Mouse (Mus musculus): ENCODE measurements around the gene Map1lc3b. TPM values are rescaled to one million over a fixed set of nuclear protein-coding genes. Genes with fewer than 3 reads are reported as not detected.

Gene Map1lc3b
- polyA plus RNA-seq, 1 experiment = 52.4 TPM

- WGBS = 38% methylated on average over 6 of the region's 6 CpGs
- DNase-seq (ENCODE audit: low read depth in 1 of 2, low spot score in 2 of 2) = no peak
- no peaks in the 10 kb centered on the region for H3K36me3 ChIP-seq (ENCODE audit: control insufficient read depth, insufficient read depth, low read length)
- no peak overlapping the region for H3K4me3 ChIP-seq (ENCODE audit: extremely low read depth, insufficient read depth, insufficient read length)
- H3K4me1 ChIP-seq (ENCODE audit: control insufficient read depth, insufficient read depth, insufficient read length) = no peaks in the 10 kb centered on the region
- H3K27ac ChIP-seq (ENCODE audit: insufficient read depth, low read length) = no peak overlapping the region
- TF ChIP-seq CTCF (IDR thresholded peaks at IDR 0.05; ENCODE audit: extremely low read depth, insufficient read depth, insufficient read length, insufficient replicate concordance) (no peak), POLR2A (IDR thresholded peaks at IDR 0.05; ENCODE audit: low read depth, low read length) (no peak)
- H3K27me3 ChIP-seq (ENCODE audit: control insufficient read depth, insufficient read depth, low read length) = no peaks in the 10 kb centered on the region
Observed at GRCm38 (mm10) chr8:121635534-121635933, 45.4 kb downstream of the Map1lc3b start.

GRCm38 (mm10) chr8:121636180-121636579, 46.0 kb downstream of the Map1lc3b start:
- H3K27ac ChIP-seq (ENCODE audit: insufficient read depth, low read length) = no peak overlapping the region
- no peak for DNase-seq (ENCODE audit: low read depth in 1 of 2, low spot score in 2 of 2)
- TF ChIP-seq POLR2A (IDR thresholded peaks at IDR 0.05; ENCODE audit: low read depth, low read length) (no peak), CTCF (IDR thresholded peaks at IDR 0.05; ENCODE audit: extremely low read depth, insufficient read depth, insufficient read length, insufficient replicate concordance) (no peak)
- H3K4me3 ChIP-seq (ENCODE audit: extremely low read depth, insufficient read depth, insufficient read length) = no peak overlapping the region
- no peaks in the 10 kb centered on the region for H3K36me3 ChIP-seq (ENCODE audit: control insufficient read depth, insufficient read depth, low read length)
- WGBS = 57% methylated on average over 8 of the region's 8 CpGs
- no peaks in the 10 kb centered on the region for H3K27me3 ChIP-seq (ENCODE audit: control insufficient read depth, insufficient read depth, low read length)
- H3K4me1 ChIP-seq (ENCODE audit: control insufficient read depth, insufficient read depth, insufficient read length) = no peaks in the 10 kb centered on the region

DNA sequence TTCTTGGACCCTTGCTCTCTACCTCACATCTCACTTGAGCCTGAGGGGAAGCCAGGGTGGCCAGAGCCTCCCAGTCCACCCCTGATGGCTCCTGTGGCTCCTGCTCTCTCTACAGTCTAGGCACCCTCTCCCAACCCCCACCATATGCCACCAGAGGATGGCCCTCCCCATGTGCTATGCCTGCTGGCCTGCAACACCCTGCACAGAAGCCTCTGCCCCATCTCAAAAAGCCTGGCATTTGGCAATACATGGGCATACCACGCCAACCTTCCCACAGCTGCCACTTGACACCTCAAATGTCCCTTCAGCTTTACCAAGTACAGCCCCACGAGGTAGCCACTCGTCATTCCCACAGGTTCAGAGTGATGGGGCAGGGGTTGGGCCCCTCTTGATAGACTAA, 52.6 kb downstream of the Map1lc3b start:
- TF ChIP-seq CTCF (IDR thresholded peaks at IDR 0.05; ENCODE audit: extremely low read depth, insufficient read depth, insufficient read length, insufficient replicate concordance) (no peak), POLR2A (IDR thresholded peaks at IDR 0.05; ENCODE audit: low read depth, low read length) (no peak)
- Histone ChIP-seq H3K4me1 (ENCODE audit: control insufficient read depth, insufficient read depth, insufficient read length) (no peaks in the 10 kb centered on the region), H3K4me3 (ENCODE audit: extremely low read depth, insufficient read depth, insufficient read length) (no peak overlapping the region), H3K27me3 (ENCODE audit: control insufficient read depth, insufficient read depth, low read length) (no peaks in the 10 kb centered on the region), H3K27ac (ENCODE audit: insufficient read depth, low read length) (no peak overlapping the region), H3K36me3 (ENCODE audit: control insufficient read depth, insufficient read depth, low read length) (no peaks in the 10 kb centered on the region)
- no peak for DNase-seq (ENCODE audit: low read depth in 1 of 2, low spot score in 2 of 2)
- 64% methylated on average over 3 of the region's 3 CpGs for WGBS

DNA sequence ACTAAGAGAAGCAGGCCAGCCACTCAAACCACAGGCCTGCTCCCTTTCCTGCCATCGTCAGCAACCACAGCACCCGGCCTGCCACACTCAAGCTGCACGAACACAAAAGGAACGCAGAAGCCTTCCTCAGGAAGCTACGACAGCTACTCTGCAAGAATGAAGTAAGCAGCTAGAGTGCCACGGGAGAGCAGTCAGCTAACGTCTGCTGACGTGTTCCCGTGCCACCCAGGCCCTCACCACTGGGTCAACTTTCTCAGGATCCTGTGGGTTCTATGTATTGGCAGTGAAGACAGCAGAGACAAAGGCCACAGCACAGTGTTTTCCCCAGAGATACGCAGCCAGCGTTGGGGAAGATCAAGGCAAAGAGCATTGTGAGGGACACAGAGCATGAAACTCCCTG, 53.2 kb downstream of the Map1lc3b start:
- DNase-seq (ENCODE audit: low read depth in 1 of 2, low spot score in 2 of 2) = no peak
- H3K27me3 ChIP-seq (ENCODE audit: control insufficient read depth, insufficient read depth, low read length) = no peaks in the 10 kb centered on the region
- no peaks in the 10 kb centered on the region for H3K4me1 ChIP-seq (ENCODE audit: control insufficient read depth, insufficient read depth, insufficient read length)
- no peak for TF ChIP-seq CTCF (IDR thresholded peaks at IDR 0.05; ENCODE audit: extremely low read depth, insufficient read depth, insufficient read length, insufficient replicate concordance)
- no peak for TF ChIP-seq POLR2A (IDR thresholded peaks at IDR 0.05; ENCODE audit: low read depth, low read length)
- 9% methylated on average over 11 of the region's 11 CpGs for WGBS
- H3K36me3 ChIP-seq (ENCODE audit: control insufficient read depth, insufficient read depth, low read length) = no peaks in the 10 kb centered on the region
- no peak overlapping the region for H3K27ac ChIP-seq (ENCODE audit: insufficient read depth, low read length)
- no peak overlapping the region for H3K4me3 ChIP-seq (ENCODE audit: extremely low read depth, insufficient read depth, insufficient read length)

GRCm38 (mm10) chr8:121647511-121648215, 57.5 kb downstream of the Map1lc3b start:
- H3K4me3 ChIP-seq (ENCODE audit: extremely low read depth, insufficient read depth, insufficient read length) = no peak overlapping the region
- TF ChIP-seq POLR2A (IDR thresholded peaks at IDR 0.05; ENCODE audit: low read depth, low read length) (no peak), CTCF (IDR thresholded peaks at IDR 0.05; ENCODE audit: extremely low read depth, insufficient read depth, insufficient read length, insufficient replicate concordance) (no peak)
- H3K4me1 ChIP-seq (ENCODE audit: control insufficient read depth, insufficient read depth, insufficient read length) = peaks cover 3% of the 10 kb centered on the region; the same call in 1 of the 2 replicates
- H3K27ac ChIP-seq (ENCODE audit: insufficient read depth, low read length) = no peak overlapping the region
- H3K27me3 ChIP-seq (ENCODE audit: control insufficient read depth, insufficient read depth, low read length) = peaks cover 3% of the 10 kb centered on the region
- WGBS = 81% methylated on average over 12 of the region's 12 CpGs
- H3K36me3 ChIP-seq (ENCODE audit: control insufficient read depth, insufficient read depth, low read length) = no peaks in the 10 kb centered on the region
- no peak for DNase-seq (ENCODE audit: low read depth in 1 of 2, low spot score in 2 of 2)

Other genes with a start within 250 kb of the Map1lc3b start
- not detected in 2 replicates for gene 1700018B08Rik, start 46.0 kb upstream of the Map1lc3b start, polyA plus RNA-seq (2012; rRNA removed)
- 22.5 and 30.2 TPM in 2 replicates for gene Fbxo31, start 11.6 kb upstream of the Map1lc3b start, polyA plus RNA-seq (2012; rRNA removed)
- 8.2 and 8.9 TPM in 2 replicates for gene Zcchc14, start 62.5 kb downstream of the Map1lc3b start, polyA plus RNA-seq (2012; rRNA removed)
- 0.02 TPM in 1 of 2 replicates, not detected in the other for gene Jph3, start 139.3 kb downstream of the Map1lc3b start, polyA plus RNA-seq (2012; rRNA removed)
- 15.8 and 17.6 TPM in 2 replicates for gene Klhdc4, start 239.2 kb downstream of the Map1lc3b start, polyA plus RNA-seq (2012; rRNA removed)